Mouse (Mus musculus) CH12.LX (cell line): ENCODE measurements at regions not wholly inside any gene's neighbourhood (a gene's known extent, or its start where the extent isn't known, plus 50 kb on each side); places are given as distances from the start of the nearest gene placed in this dataset.

Experiments
- CTCF ChIP-seq, 2 experiments: IDR thresholded peaks in 1 of 2; conservative IDR thresholded peaks in 1 of 2; 2 replicates each; pipeline ENCODE4 v1.5.1; 2011 to 2012; ENCODE audit warnings: low read depth in 2 of 2, low read length in 2 of 2, improper control_type of control experiment in 1 of 2, inconsistent platforms in 1 of 2, mild to moderate bottlenecking in 1 of 2, moderate library complexity in 1 of 2
- EP300 ChIP-seq: IDR thresholded peaks from 2 replicates; pipeline ENCODE4 v1.6.1; 2011; ENCODE audit warnings: low read length, improper control_type of control experiment
- JUND ChIP-seq: conservative IDR thresholded peaks from 2 replicates; pipeline ENCODE4 v1.6.1; 2011; ENCODE audit warnings: low read depth, low read length, improper control_type of control experiment
- KAT2A ChIP-seq: IDR thresholded peaks from 2 replicates; pipeline ENCODE4 v1.6.1; 2012; ENCODE audit warnings: low read length, improper control_type of control experiment, inconsistent platforms; ENCODE audit not compliant: insufficient replicate concordance
- MEF2A ChIP-seq: IDR thresholded peaks from 2 replicates; pipeline ENCODE4 v1.6.1; 2014; ENCODE audit warnings: low read depth, mild to moderate bottlenecking, inconsistent platforms, low read length, improper control_type of control experiment, borderline replicate concordance
- MYC ChIP-seq: IDR thresholded peaks from 2 replicates; pipeline ENCODE4 v1.6.1; 2011; ENCODE audit warnings: low read depth, mild to moderate bottlenecking, improper control_type of control experiment, low read length
- NELFE ChIP-seq: IDR thresholded peaks from 2 replicates; pipeline ENCODE4 v1.6.1; 2011; ENCODE audit warnings: low read depth, low read length, improper control_type of control experiment
- POLR2A ChIP-seq: IDR thresholded peaks from 2 replicates; pipeline ENCODE4 v1.6.1; 2011; ENCODE audit warnings: low read depth, mild to moderate bottlenecking, improper control_type of control experiment, low read length
- USF1 ChIP-seq: IDR thresholded peaks from 2 replicates; pipeline ENCODE4 v1.6.1; 2014; ENCODE audit warnings: low read depth, mild to moderate bottlenecking, inconsistent platforms, low read length, improper control_type of control experiment
- ZC3H11A ChIP-seq: IDR thresholded peaks from 2 replicates; pipeline ENCODE4 v1.6.1; 2012; ENCODE audit warnings: low read depth, mild to moderate bottlenecking, inconsistent platforms, low read length, improper control_type of control experiment
- ZKSCAN1 ChIP-seq: IDR thresholded peaks from 2 replicates; pipeline ENCODE4 v1.6.1; 2012; ENCODE audit warnings: low read depth, inconsistent platforms, low read length, improper control_type of control experiment, borderline replicate concordance
- ZNF384 ChIP-seq: IDR thresholded peaks from 2 replicates; pipeline ENCODE4 v1.6.1; 2012; ENCODE audit warnings: low read depth, low read length, improper control_type of control experiment, inconsistent platforms

GRCm38 (mm10) chr8:10722742-10723141 is 285.5 kb downstream of the Irs2 start:
- TF ChIP-seq NELFE (no peak), ZKSCAN1 (no peak), MEF2A (no peak), EP300 (no peak), USF1 (no peak), POLR2A (no peak), CTCF (conservative IDR thresholded peaks at IDR 0.05 in 1 of 2, IDR thresholded peaks at IDR 0.05 in 1 of 2; ENCODE audit: low read depth in 2 of 2, low read length in 2 of 2) (no peak), MYC (no peak), ZNF384 (no peak), KAT2A (no peak), ZC3H11A (no peak), JUND (no peak)
